Mouse (Mus musculus): ENCODE results near the gene Antxr1.

GRCm38 (mm10) chr6:87202048-87202605 lies 133.5 kb downstream of the Antxr1 start:
- TF ChIP-seq CTCF (IDR thresholded peaks at IDR 0.05; ENCODE audit: low read depth) (no peak), EP300 (IDR thresholded peaks at IDR 0.05; ENCODE audit: low read depth) (no peak)

All from liver, embryonic 14.5 days (tissue).